ENCODE assay signal across 13 mouse cellular contexts in the genomic region with DNA sequence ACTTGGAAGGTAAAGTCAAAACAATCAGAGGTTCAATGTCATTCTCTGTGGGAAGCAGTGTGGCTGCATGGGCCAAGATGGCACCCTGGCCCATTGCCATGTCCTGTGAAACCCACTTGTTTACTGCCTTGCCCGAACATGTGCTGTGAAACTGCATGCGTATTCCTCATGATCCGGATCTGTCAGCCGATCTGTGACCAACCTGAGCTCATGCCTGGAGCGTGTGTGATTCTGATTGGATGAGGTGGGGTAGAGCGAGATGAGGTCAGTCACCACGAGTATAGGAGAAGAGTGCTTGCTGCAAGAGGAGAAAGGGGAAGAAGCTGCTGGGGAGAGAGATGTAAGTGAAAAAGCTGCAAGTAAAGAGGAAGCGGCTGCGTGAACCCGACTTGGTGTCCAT.
"Had no signal": no experiment of that assay in that cellular context is flagged by ENCODE, and none has a peak within 500 bp of the region (broad histone marks: within the 10 kb centered on the region; RNA-seq: fewer than 3 reads in every experiment).

No protein-coding gene starts in this region.

- H3K9me3 ChIP-seq: liver, embryonic 12.5 days; liver, embryonic 15.5 days had no signal

- H3K4me1 ChIP-seq: liver, embryonic 12.5 days; liver, embryonic 15.5 days had no signal

- H3K27ac ChIP-seq: liver, embryonic 12.5 days; liver, embryonic 15.5 days; stomach, postnatal 0 days had no signal

- ATAC-seq: intestine, embryonic 16.5 days; liver, embryonic 12.5 days had no signal

- H3K4me3 ChIP-seq: liver, embryonic 12.5 days; liver, embryonic 15.5 days had no signal

- H3K27me3 ChIP-seq: liver, embryonic 12.5 days; liver, embryonic 15.5 days had no signal

- DNase-seq: kidney, adult 18-20 months; kidney, adult 9 months; kidney, postnatal 14 days; kidney, postnatal 4 days; lung, adult 2 months; midbrain, embryonic 14.5 days; thymus, adult 2 months; thymus, postnatal 25 days had no signal

- H3K36me3 ChIP-seq: liver, embryonic 12.5 days; liver, embryonic 15.5 days had no signal

- H3K9ac ChIP-seq: liver, embryonic 12.5 days; liver, embryonic 15.5 days had no signal

- H3K4me2 ChIP-seq: liver, embryonic 12.5 days; liver, embryonic 15.5 days; midbrain, embryonic 11.5 days had no signal
